Mouse (Mus musculus) 3T3-L1 (cell line): ENCODE measurements at regions not wholly inside any gene's neighbourhood (a gene's known extent, or its start where the extent isn't known, plus 50 kb on each side); places are given as distances from the start of the nearest gene placed in this dataset.

Experiments used
- DNase-seq: peaks from one replicate; pipeline ENCODE4 v3.0.0-alpha.2; 2015; ENCODE audit warnings: low read depth, low spot score

GRCm38 (mm10) chr10:44826271-44826670 is 240.7 kb upstream of the Prep start:
- DNase-seq: no peak

DNA sequence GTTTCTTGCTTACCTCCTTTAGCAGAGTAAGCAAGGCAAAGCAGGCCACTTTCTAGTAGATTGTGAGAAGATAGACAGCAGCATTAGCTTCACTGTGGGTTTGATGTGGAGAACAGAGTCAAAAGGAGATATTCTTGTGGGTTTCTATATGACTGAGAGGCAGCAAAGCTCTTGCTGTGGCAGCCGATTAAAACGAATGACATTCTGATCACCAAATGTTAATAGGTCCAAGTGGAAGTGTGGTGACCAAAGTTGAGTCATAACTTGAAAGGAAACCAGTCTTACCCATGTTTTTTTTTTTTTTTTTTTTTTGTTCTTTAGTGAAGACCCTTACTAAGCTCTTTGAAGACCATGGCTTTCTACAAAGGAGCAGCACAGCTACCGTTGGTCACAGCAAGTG is 245.3 kb upstream of the Prep start:
- no peak for DNase-seq

- no peak for DNase-seq
These were observed 246.6 kb upstream of the Prep start for GRCm38 (mm10) chr10:44820379-44820778.

DNA sequence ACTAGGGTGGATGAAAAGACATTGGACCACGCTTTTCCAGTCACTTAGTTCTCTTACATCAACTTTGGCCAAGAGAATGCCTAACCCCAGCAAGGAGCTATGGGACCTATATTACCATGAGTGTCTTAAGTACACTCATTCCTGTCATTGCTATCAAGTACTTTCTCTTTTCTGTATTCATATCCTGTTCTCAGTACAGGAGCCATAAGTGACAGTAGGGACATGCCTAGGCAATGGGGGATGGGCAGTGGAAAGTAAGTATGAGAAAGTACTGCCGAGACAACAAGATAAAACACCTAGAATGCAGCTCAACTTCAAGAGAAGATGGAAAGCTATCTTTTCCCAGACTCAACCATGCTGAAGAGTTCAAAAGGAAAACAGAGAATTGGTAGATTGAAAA is 247.6 kb upstream of the Prep start:
- no peak for DNase-seq

DNA sequence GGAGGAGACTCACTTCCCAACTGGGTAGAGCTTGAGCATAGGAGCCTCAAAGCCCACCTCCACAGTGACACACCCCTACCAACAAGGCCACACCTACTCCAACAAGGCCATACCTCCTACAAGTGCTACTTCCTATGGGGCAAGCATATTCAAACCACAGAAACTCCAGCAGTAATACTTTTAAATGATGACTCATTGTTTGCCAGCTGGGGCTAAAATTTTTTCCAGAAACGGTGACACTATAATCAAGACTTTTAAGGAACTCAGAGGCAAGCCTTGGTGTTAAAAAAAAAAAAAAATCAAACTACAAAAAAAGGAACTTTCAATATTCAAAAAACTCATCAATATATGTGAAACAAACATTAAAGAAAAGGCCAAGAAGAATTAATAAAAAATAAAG is 248.4 kb upstream of the Prep start:
- DNase-seq: peak; percentile 53

DNA sequence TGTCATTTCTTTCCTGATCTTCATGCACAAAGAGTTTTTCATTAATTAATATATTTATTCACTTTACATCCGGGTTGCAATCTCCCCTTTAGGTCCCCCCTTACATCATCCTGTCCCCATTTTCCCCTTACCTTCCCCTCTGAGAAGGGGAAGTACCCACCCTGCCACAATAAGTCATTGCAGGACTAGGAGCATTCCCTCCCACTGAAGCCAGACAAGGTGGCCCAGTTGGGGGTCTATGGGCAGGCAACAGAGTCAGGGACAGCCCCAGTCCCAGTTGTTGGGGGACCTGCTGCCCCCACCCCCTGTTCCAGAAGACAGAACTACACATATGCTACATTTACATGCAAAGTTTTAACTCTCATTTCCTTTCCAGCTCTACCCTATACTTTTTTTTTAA is 267.9 kb upstream of the Prdm1 start:
- no peak for DNase-seq

- no peak for DNase-seq
These were observed 257.1 kb upstream of the Prdm1 start for GRCm38 (mm10) chr10:44785386-44785785.

GRCm38 (mm10) chr10:44780381-44780958 is 252.2 kb upstream of the Prdm1 start:
- no peak for DNase-seq

DNA sequence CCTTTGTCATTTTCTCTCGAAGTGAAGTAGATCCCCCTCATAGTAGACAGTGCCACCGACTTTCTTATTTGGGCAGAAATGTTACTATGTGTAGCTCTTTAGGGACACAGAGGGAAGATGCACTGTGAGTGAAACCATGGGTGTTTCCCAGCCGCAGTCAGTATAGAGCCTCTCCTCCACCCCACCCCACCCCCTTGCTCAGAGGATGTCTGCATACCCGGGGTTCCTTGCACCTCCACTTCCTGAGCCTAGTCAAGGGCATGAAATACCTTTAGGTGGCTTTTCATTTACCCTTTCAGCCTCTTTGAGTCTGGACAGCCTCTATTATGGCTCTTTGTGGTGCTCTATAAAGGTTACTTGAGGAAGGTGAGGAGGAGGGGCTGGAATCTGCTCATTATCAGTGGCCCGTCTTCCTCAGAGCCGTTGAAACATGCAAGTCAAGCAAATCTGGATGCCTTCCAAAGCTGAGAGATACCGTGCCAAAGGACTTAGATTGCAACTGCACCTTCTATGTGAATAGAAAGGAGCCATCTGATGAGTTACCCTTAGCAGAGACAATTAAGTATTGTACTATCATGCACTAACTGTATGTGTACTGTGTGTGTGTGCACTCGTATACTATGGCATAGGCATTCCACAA is 251.4 kb upstream of the Prdm1 start:
- DNase-seq: no peak

DNA sequence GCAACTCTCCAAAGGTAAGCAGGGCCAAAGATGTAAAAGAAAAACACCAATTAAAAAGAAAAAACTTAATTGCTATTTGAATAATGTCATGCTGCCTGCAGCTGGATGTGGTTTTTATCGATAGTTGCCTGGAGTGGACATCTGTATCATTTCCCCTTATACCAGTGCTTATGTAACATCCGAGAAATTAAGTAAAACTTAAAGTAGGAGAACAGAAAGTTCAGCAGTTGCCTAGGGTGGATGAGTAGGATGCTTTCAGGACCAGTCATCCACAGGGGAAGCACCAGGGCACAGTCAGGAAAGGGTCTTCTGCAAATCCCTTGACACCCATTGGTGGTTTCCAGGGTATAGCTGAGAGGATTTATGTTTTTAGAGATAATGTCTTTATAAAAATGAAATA is 248.9 kb upstream of the Prdm1 start:
- DNase-seq: no peak

GRCm38 (mm10) chr10:44776175-44776574 is 247.9 kb upstream of the Prdm1 start:
- DNase-seq: no peak

DNA sequence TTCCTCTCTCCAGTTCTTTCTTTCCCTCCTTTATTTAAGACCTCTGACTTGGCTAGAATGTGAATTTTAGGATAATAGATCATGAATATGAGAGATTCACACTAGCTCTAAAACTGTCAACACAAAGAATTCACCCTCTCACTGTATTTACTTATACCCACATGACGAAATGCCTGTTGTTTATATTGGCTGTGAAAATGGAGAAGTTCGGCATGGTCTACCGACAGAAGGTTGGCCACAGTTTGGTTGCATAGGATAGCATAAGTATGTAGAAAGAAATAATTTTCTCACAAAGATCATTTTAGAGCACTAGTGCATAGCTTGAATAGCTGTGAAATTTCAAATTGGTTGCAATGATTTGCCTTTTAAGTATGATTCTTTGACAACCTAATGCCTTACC is 237.2 kb upstream of the Prdm1 start:
- DNase-seq: no peak

GRCm38 (mm10) chr10:44763102-44763501 is 234.8 kb upstream of the Prdm1 start:
- no peak for DNase-seq

DNA sequence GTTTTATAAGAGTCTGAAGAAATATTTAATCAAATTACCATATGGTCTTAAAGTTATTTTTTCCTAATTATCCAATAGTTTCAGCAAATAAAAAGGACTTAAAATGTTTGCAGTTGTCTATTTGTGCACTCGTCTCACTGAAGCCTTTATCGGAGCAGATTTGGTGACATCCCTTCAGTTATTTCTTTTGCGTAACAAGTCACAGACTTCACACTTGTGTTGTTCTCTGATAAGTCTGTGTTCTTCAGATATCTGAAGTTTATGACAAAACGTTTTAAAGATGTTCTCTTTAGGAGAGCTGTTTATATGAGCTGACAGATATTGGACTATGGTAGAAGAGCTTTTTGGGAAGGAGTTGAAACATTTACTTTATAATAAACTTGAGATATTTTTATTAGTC is 233.8 kb upstream of the Prdm1 start:
- no peak for DNase-seq

DNA sequence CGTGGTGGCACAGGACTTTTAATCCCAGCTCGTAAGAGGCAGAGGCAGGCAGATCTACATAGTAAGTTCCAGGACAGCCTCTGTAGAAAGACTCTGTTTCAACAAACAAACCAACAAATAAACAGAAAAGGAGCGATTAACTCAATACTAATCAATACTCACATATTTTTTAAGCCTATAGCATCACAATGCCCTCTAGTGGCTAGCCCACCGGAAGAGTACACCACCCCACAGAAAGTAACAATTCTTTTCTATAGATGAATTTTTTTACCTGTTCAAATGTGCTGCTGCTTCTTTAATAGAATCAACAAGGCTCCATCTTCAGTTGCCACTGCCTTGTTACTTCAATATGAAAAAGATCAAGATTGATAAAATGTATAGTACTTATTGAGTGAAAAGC is 233.0 kb upstream of the Prdm1 start:
- DNase-seq: no peak

DNA sequence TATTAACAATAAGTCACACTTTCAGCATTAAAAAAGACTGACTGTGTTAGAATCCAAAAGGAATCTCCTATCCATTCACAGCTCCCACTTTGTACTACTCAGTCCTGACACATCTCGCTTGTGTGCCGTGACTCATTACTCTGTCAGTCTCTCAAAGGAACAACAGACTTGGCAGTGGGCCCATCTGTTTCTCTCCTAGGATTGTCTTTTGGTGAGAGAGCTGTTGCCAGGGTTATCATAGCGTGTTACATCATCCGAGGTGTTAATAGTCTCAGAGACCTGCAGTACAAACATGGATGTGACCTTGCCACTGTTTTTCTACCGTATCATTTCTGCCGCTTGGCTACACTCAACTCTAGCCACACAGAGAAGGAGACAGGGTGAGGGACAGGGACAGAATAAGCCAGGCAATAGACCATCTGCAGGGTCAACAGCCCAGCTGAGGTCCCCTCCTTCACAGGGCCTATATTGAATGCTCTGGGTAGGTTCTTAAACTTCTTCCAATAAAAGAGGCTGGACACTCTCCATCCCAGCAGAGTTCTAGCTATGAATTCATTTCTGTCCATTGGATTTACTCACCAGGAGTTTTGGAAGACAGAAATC is 227.2 kb upstream of the Prdm1 start:
- DNase-seq: peak; percentile 97

DNA sequence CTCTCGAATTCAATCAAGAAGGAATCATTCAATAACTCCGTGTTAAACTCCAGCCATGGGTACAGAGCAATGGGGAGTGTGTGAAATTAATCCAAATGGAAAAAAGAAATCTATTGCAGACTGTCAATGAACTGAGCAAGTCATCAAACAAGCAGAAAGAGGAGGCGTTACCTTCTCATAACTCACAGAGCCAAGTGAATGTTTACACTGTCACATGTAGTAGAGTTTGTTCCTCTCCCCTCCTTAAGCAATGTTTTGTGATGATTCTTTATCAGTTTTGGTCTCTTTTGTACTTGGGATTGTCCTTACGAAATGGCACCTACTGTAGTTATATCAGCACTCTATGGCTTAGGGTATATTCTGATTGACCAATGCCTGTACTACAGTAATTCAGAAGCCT is 226.6 kb upstream of the Prdm1 start:
- DNase-seq: peak; percentile 11

DNA sequence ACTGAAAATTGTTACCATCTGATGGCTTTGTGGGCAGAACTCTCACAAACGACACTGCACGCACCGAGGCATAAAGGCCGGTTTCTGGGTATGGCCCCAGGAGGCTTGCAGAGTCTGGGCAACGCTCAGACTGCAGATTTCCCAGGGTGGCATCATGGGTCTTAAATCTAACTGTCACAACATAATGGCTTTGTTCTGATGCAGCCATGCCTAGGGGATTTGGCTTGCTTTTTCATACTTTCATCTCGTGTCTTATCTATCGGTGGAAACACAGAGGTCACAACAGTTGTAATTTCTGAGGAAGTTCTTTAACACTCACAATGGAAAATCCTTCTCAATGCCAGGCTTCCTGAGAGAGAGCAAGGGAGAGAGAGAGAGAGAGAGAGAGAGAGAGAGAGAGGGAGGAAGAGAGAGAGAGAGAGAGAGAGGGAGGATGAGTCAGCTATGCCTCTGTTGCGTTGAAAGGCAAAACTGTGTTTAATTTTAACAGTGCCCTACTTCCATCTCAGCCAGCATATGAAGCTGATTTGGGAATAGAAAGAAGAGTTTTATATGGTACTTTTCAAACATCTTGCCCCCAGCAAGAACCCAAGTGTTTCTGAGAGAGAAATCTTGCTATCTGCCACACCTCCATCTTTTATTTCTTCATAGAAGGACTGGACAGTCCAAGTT is 224.6 kb upstream of the Prdm1 start:
- DNase-seq: peak; percentile 23

DNA sequence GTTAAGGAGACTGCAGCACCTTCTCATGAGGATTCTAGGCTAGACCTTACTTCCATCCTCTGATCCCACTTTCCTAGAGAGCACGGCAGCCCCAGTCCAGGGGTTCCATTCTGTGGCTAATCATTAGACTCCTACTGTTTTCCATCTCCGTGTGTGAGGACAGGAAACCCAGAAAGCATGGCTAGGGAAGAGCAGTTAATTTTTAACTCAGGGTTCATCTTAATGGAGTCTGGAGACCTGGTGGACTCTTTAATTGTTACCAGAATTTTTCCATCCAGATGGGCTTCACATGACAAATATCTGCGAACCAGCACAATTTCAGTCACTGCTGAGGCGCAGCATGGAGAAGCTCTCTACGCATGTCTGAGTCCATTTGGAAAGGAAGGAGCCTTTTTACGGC is 222.8 kb upstream of the Prdm1 start:
- DNase-seq: no peak

DNA sequence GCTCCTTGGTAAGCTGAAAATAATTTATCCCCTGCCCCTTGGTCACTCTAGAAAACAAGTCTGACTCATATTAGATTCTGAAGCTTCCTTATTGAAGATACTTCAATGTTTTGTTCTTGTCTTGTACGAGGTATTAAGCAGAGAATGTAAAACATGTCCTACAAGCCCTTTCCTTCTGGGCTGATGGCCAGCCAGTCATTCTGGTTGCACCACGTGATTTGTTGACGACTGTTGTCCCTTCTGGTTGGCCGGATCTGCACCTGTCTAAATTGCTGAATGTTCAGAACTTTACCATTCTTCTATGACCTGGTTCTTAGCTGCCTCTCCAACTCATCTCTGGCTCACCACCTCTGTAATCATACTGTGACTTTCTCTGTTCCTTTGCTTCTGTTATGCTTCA is 220.9 kb upstream of the Prdm1 start:
- peak; percentile 40 for DNase-seq

GRCm38 (mm10) chr10:44747419-44747818 is 219.1 kb upstream of the Prdm1 start:
- peak; percentile 66 for DNase-seq

DNA sequence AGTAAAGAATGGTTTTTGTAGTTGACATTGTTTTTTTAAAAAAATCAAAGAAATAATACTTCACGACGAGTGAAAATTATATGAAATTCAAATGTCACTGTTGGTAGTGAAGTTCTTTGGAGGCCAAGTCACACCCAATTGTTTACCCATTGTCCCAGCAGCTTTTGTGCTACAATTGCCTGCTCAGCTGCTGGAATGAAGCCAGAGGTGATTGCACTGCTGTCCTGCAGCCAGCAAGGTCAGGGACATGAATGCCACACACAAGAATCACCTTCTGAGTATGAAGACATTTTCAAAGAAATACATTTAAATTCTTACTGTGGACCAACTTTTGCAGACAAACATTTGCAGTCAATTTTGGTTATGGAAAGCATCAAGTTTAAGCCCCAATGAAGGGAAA is 215.9 kb upstream of the Prdm1 start:
- peak; percentile 37 for DNase-seq

GRCm38 (mm10) chr10:44733641-44734040 is 205.3 kb upstream of the Prdm1 start:
- DNase-seq: no peak
